Comparison of ENCODE assay signal across 8 mouse cellular contexts in genomic region chr15:100637661-100638060, GRCm38 (mm10). TPM values are rescaled to one million over a fixed set of nuclear protein-coding genes. Genes with fewer than 3 reads are reported as not detected.
DNase-seq lines count a peak whose midpoint lies in the region; ATAC-seq and TF ChIP-seq lines count a peak whose summit lies in the region.

No protein-coding gene starts in this region.

- DNase-seq in thymus, adult 18-20 months, result peak; percentile 36 to 48
- no peak for DNase-seq in left cerebral cortex, postnatal 25 days (ENCODE audit: low spot score in 2 of 2)
- no peak for DNase-seq in right cerebral cortex, postnatal 14 days

- TF ChIP-seq POLR2A in bone marrow macrophage, adult 2 months (IDR thresholded peaks at IDR 0.05; ENCODE audit: borderline replicate concordance, low read depth, low read length), result no peak

- 17% methylated on average over 6 of the region's 6 CpGs for WGBS in hindbrain, embryonic 15.5 days
- 20% methylated on average over 6 of the region's 6 CpGs for WGBS in hindbrain, embryonic 13.5 days
- 19% methylated on average over 6 of the region's 6 CpGs for WGBS in intestine, embryonic 16.5 days
- WGBS in lung, embryonic 15.5 days, result 16% methylated on average over 6 of the region's 6 CpGs

- intact Hi-C loops in left cerebral cortex, postnatal 25 days (cut with DNase I), result loop anchor here (5.0 kb wide), 1 partner anchor 45 kb away; no protein-coding TSS in a partner anchor

- H3K4me3 ChIP-seq in hindbrain, embryonic 15.5 days, result no peak overlapping the region
- H3K4me3 ChIP-seq in hindbrain, embryonic 13.5 days, result no peak overlapping the region
- H3K4me3 ChIP-seq in bone marrow macrophage, adult 2 months (ENCODE audit: insufficient read depth, low read length), result no peak overlapping the region
- no peak overlapping the region; the same call in 1 of the 2 replicates for H3K4me3 ChIP-seq in intestine, embryonic 16.5 days (ENCODE audit: low read length)
- H3K4me3 ChIP-seq in lung, embryonic 15.5 days, result no peak overlapping the region

- no peaks in the 10 kb centered on the region for H3K36me3 ChIP-seq in hindbrain, embryonic 15.5 days
- H3K36me3 ChIP-seq in hindbrain, embryonic 13.5 days, result no peaks in the 10 kb centered on the region
- no peaks in the 10 kb centered on the region for H3K36me3 ChIP-seq in intestine, embryonic 16.5 days (ENCODE audit: control insufficient read depth, insufficient read depth, low read length)
- H3K36me3 ChIP-seq in lung, embryonic 15.5 days, result no peaks in the 10 kb centered on the region

- ATAC-seq in hindbrain, embryonic 15.5 days (ENCODE audit: low FRiP score, low read depth), result no peak
- no peak for ATAC-seq in hindbrain, embryonic 13.5 days (ENCODE audit: low FRiP score)
- ATAC-seq in intestine, embryonic 16.5 days, result no peak
- no peak for ATAC-seq in lung, embryonic 15.5 days (ENCODE audit: borderline replicate concordance, extremely low read depth, low FRiP score, low TSS enrichment)

- peak overlapping the region; percentile 72; the same call in 1 of the 2 replicates for H3K4me2 ChIP-seq in hindbrain, embryonic 15.5 days
- H3K4me2 ChIP-seq in hindbrain, embryonic 13.5 days, result no peak overlapping the region
- H3K4me2 ChIP-seq in intestine, embryonic 16.5 days (ENCODE audit: low read depth, low read length), result 0 out of 2 replicates have a peak overlapping the region, but pooled peaks have one; percentile 85
- peak overlapping the region; percentile 91 for H3K4me2 ChIP-seq in lung, embryonic 15.5 days

- H3K4me1 ChIP-seq in hindbrain, embryonic 15.5 days (replicated peaks), result peaks cover 14% of the 10 kb centered on the region
- peaks cover 16% of the 10 kb centered on the region for H3K4me1 ChIP-seq in hindbrain, embryonic 13.5 days (replicated peaks)
- no peaks in the 10 kb centered on the region; the same call in none of the 2 replicates for H3K4me1 ChIP-seq in bone marrow macrophage, adult 2 months (ENCODE audit: control insufficient read depth, insufficient read depth, low read length)
- H3K4me1 ChIP-seq in intestine, embryonic 16.5 days (ENCODE audit: control insufficient read depth, insufficient read depth, low read length), result peaks cover 30% of the 10 kb centered on the region
- peaks cover 25% of the 10 kb centered on the region for H3K4me1 ChIP-seq in lung, embryonic 15.5 days

- no peak overlapping the region for H3K27ac ChIP-seq in hindbrain, embryonic 15.5 days (replicated peaks)
- H3K27ac ChIP-seq in hindbrain, embryonic 13.5 days, result no peak overlapping the region
- H3K27ac ChIP-seq in bone marrow macrophage, adult 2 months (ENCODE audit: insufficient read depth, low read depth, low read length), result no peak overlapping the region
- no peak overlapping the region for H3K27ac ChIP-seq in intestine, embryonic 16.5 days (ENCODE audit: low read length)
- no peak overlapping the region for H3K27ac ChIP-seq in lung, embryonic 15.5 days

- no peak overlapping the region for H3K9ac ChIP-seq in hindbrain, embryonic 15.5 days
- H3K9ac ChIP-seq in hindbrain, embryonic 13.5 days, result no peak overlapping the region
- no peak overlapping the region for H3K9ac ChIP-seq in intestine, embryonic 16.5 days (ENCODE audit: low read depth, low read length)
- no peak overlapping the region for H3K9ac ChIP-seq in lung, embryonic 15.5 days

- H3K27me3 ChIP-seq in hindbrain, embryonic 15.5 days, result peaks cover 53% of the 10 kb centered on the region
- peaks cover 68% of the 10 kb centered on the region for H3K27me3 ChIP-seq in hindbrain, embryonic 13.5 days
- H3K27me3 ChIP-seq in intestine, embryonic 16.5 days (replicated peaks; ENCODE audit: control insufficient read depth, insufficient read depth, low read length), result peaks cover 10% of the 10 kb centered on the region; the same call in 1 of the 2 replicates
- peaks cover 59% of the 10 kb centered on the region for H3K27me3 ChIP-seq in lung, embryonic 15.5 days

- H3K9me3 ChIP-seq in hindbrain, embryonic 15.5 days, result no peaks in the 10 kb centered on the region
- H3K9me3 ChIP-seq in hindbrain, embryonic 13.5 days, result no peaks in the 10 kb centered on the region
- H3K9me3 ChIP-seq in intestine, embryonic 16.5 days (ENCODE audit: control insufficient read depth, low read length), result no peaks in the 10 kb centered on the region
- H3K9me3 ChIP-seq in lung, embryonic 15.5 days, result no peaks in the 10 kb centered on the region

- peak; percentile 10; the same call in 1 of the 2 replicates for TF ChIP-seq CTCF in bone marrow macrophage, adult 2 months (IDR thresholded peaks at IDR 0.05; ENCODE audit: low read depth, low read length)

RNA-seq across cellular contexts. Expression of gene Smagp, which starts 0.9 kb away (rescaled TPM):
- 4.0 and 5.0 TPM in 2 replicates for polyA plus RNA-seq in hindbrain, embryonic 15.5 days (2015; fragmentation: Nextera tagmentation; extraction: Ambion mirVana)
- polyA plus RNA-seq in hindbrain, embryonic 13.5 days (2015; fragmentation: Nextera tagmentation; extraction: Ambion mirVana), result 4.0 and 4.1 TPM in 2 replicates
- 94.1 and 103 TPM in 2 replicates for polyA plus RNA-seq in bone marrow macrophage, adult 2 months (2012; ENCODE audit: insufficient read depth, insufficient read length, missing spikeins)
- polyA plus RNA-seq in intestine, embryonic 16.5 days (2015; fragmentation: Nextera tagmentation; extraction: Ambion mirVana), result 47.9 and 51.3 TPM in 2 replicates
- 14.4 and 15.2 TPM in 2 replicates for polyA plus RNA-seq in lung, embryonic 15.5 days (2015; fragmentation: Nextera tagmentation; extraction: Ambion mirVana)
- total RNA-seq in left cerebral cortex, postnatal 25 days (2021), result 1 to 10 TPM; 1.6 to 2.2 TPM

RNA-seq across cellular contexts. Expression of gene Dazap2, which starts 22.5 kb away (rescaled TPM):
- polyA plus RNA-seq in hindbrain, embryonic 15.5 days (2015; fragmentation: Nextera tagmentation; extraction: Ambion mirVana), result 125 and 130 TPM in 2 replicates
- polyA plus RNA-seq in hindbrain, embryonic 13.5 days (2015; fragmentation: Nextera tagmentation; extraction: Ambion mirVana), result 150 and 152 TPM in 2 replicates
- 466 and 503 TPM in 2 replicates for polyA plus RNA-seq in bone marrow macrophage, adult 2 months (2012; ENCODE audit: insufficient read depth, insufficient read length, missing spikeins)
- 301 and 320 TPM in 2 replicates for polyA plus RNA-seq in intestine, embryonic 16.5 days (2015; fragmentation: Nextera tagmentation; extraction: Ambion mirVana)
- polyA plus RNA-seq in lung, embryonic 15.5 days (2015; fragmentation: Nextera tagmentation; extraction: Ambion mirVana), result 208 and 209 TPM in 2 replicates
- total RNA-seq in left cerebral cortex, postnatal 25 days (2021), result 100 to 1,000 TPM; 109 to 112 TPM

RNA-seq across cellular contexts. Expression of gene Bin2, which starts 31.7 kb away (rescaled TPM):
- polyA plus RNA-seq in hindbrain, embryonic 15.5 days (2015; fragmentation: Nextera tagmentation; extraction: Ambion mirVana), result 1.6 and 2.2 TPM in 2 replicates
- polyA plus RNA-seq in hindbrain, embryonic 13.5 days (2015; fragmentation: Nextera tagmentation; extraction: Ambion mirVana), result 2.0 and 2.4 TPM in 2 replicates
- 132 and 135 TPM in 2 replicates for polyA plus RNA-seq in bone marrow macrophage, adult 2 months (2012; ENCODE audit: insufficient read depth, insufficient read length, missing spikeins)
- polyA plus RNA-seq in intestine, embryonic 16.5 days (2015; fragmentation: Nextera tagmentation; extraction: Ambion mirVana), result 8.0 and 9.2 TPM in 2 replicates
- 3.8 and 7.3 TPM in 2 replicates for polyA plus RNA-seq in lung, embryonic 15.5 days (2015; fragmentation: Nextera tagmentation; extraction: Ambion mirVana)
- 1 to 10 TPM; 5.5 to 6.7 TPM for total RNA-seq in left cerebral cortex, postnatal 25 days (2021)

RNA-seq across cellular contexts. Expression of gene Pou6f1, which starts 37.9 kb away (rescaled TPM):
- polyA plus RNA-seq in hindbrain, embryonic 15.5 days (2015; fragmentation: Nextera tagmentation; extraction: Ambion mirVana), result 35.0 and 38.1 TPM in 2 replicates
- polyA plus RNA-seq in hindbrain, embryonic 13.5 days (2015; fragmentation: Nextera tagmentation; extraction: Ambion mirVana), result 38.0 and 41.2 TPM in 2 replicates
- polyA plus RNA-seq in bone marrow macrophage, adult 2 months (2012; ENCODE audit: insufficient read depth, insufficient read length, missing spikeins), result 23.4 and 27.0 TPM in 2 replicates
- 3.1 and 3.2 TPM in 2 replicates for polyA plus RNA-seq in intestine, embryonic 16.5 days (2015; fragmentation: Nextera tagmentation; extraction: Ambion mirVana)
- 3.8 and 4.3 TPM in 2 replicates for polyA plus RNA-seq in lung, embryonic 15.5 days (2015; fragmentation: Nextera tagmentation; extraction: Ambion mirVana)
- 100 to 1,000 TPM; 132 to 133 TPM for total RNA-seq in left cerebral cortex, postnatal 25 days (2021)

RNA-seq across cellular contexts. Expression of gene Cela1, which starts 50.1 kb away (rescaled TPM):
- polyA plus RNA-seq in hindbrain, embryonic 15.5 days (2015; fragmentation: Nextera tagmentation; extraction: Ambion mirVana), result 1.2 and 1.3 TPM in 2 replicates
- 1.4 and 2.1 TPM in 2 replicates for polyA plus RNA-seq in hindbrain, embryonic 13.5 days (2015; fragmentation: Nextera tagmentation; extraction: Ambion mirVana)
- polyA plus RNA-seq in bone marrow macrophage, adult 2 months (2012; ENCODE audit: insufficient read depth, insufficient read length, missing spikeins), result 4.9 and 5.1 TPM in 2 replicates
- polyA plus RNA-seq in intestine, embryonic 16.5 days (2015; fragmentation: Nextera tagmentation; extraction: Ambion mirVana), result 180 and 240 TPM in 2 replicates
- polyA plus RNA-seq in lung, embryonic 15.5 days (2015; fragmentation: Nextera tagmentation; extraction: Ambion mirVana), result 2.5 and 2.9 TPM in 2 replicates
- total RNA-seq in left cerebral cortex, postnatal 25 days (2021), result 1 to 10 TPM; 1.7 to 5.0 TPM

Comparison
In these comparisons a context has a peak if more than half of its experiments do, and no peak if none do; other contexts are left out.
1. DNase-seq: peak in thymus, adult 18-20 months (2 of 2); none in left cerebral cortex, postnatal 25 days (0 of 2) and right cerebral cortex, postnatal 14 days (single experiment).
2. RNA of gene Bin2, which starts 31.7 kb away (polyA plus RNA-seq): 132 to 135 TPM in bone marrow macrophage, adult 2 months; 8.0 to 9.2 TPM in intestine, embryonic 16.5 days, 3.8 to 7.3 TPM in lung, embryonic 15.5 days, 2.0 to 2.4 TPM in hindbrain, embryonic 13.5 days and 1.6 to 2.2 TPM in hindbrain, embryonic 15.5 days; every median in the first group is over 10 times any median in the second.